Mouse (Mus musculus) common myeloid progenitor, adult 5-6 weeks (primary cell): Measurements from ENCODE around the gene Odf2. TPM values are rescaled to one million over a fixed set of nuclear protein-coding genes. Genes with fewer than 3 reads are reported as not detected.

Experiments
- ATAC-seq: replicated peaks from 2 replicates; pipeline ENCODE4 v1.8.0; 2016; ENCODE audit warnings: low read depth, mild to moderate bottlenecking, moderate TSS enrichment, inconsistent platforms; ENCODE audit not compliant: poor library complexity, severe bottlenecking
- total RNA-seq: library from RNA; stranded (forward); fragments of 200-1000, 187-1606 nt; gene quantifications from 2 replicates; pipeline ENCODE4 v1.2.3, GENCODE M21; 2017

The Odf2 gene
- 76.4 and 93.2 TPM in 2 replicates for total RNA-seq

DNA sequence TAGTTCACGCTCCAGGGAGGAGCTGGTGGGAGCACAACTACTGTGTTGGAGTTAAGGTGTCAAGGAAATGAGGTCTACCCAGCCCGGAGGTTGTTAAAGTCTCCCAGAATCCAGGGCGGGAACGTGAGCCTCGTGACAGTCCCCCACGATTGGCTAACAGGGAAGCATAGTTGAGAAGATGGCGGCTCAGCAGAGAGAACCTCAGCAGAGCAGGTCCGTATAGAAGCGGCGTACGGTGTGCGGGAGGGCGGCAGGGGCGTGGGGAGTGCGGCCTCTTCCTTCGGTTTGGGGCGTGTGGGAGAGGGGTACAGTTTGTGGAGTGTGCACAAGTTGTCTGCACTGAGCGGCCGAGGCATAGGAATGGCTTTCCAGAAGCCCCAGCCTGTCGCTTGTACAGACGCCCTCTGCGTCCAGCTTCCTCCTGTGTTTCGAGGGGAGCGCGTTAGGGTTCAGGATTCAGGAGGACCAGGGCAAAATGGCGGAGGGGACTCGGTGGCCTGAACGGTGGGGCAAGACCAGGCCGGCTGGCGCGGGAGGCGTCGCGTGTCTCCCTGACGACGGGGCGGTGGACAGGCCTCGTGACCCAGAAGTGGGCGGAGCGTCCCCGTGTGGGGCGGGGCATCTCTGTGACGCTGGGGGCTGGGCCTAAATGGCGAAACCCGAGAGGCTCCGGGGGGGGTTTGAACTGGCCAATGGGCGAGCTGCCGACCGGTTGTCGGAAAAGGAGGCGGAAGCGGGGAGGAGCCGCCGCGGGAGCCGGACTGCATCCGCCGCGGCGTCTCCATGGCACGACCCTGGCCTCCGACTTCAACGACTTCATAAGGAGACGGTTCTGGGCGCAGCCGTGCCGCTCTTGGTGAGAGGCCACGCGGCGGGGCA lies at the start of gene Odf2:
Gene Odf2, plus strand, starts transcription at position 156 of the 879 bp plus-strand sequence.
- ATAC-seq, result peak; percentile 86

GRCm38 (mm10) chr2:29839460-29839859 lies 49.6 kb upstream of the Odf2 start:
- ATAC-seq, result no peak

DNA sequence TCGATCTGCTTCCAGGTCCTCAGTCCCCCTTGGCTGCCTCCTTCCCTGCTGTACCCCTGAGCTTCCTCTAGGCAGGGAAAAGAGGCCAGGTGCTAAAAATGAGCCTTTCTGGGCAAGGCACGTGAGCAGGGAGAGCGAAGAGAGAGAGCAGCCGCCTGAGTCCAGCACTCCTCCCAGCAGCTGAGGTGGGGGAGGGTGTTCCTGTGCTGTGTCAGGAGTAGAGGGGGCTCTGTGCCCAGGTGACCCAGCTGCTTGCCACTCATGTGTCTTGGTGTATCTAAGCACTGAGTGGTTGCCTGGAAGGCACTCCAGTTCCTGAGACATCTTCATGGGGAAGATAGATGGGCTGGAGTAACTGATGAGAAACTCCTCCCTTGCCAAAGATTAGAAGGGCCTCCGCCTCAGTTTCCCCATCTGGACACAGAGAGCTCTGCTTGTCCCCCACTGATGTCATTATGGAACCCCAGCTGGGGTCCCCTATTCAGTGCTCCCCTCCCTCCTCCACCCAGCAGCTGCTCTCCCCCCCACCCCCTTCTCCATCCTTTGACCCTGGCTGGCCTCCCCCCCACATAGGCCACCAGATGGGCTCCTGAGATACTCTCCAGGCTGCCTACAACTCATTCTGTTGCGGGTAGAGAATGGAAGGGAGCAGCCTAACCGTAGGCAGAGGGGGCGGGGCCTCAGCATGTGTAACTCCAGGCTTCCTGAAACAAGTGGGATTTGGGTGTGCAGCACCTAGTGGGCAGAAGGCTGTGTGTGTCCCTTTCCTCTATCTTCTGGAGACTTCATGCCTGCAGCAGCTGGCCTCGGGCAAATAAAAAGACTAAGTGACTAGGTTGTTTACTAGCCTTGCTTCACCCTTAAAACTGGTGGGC lies 45.6 kb upstream of the Odf2 start:
- ATAC-seq, result no peak

DNA sequence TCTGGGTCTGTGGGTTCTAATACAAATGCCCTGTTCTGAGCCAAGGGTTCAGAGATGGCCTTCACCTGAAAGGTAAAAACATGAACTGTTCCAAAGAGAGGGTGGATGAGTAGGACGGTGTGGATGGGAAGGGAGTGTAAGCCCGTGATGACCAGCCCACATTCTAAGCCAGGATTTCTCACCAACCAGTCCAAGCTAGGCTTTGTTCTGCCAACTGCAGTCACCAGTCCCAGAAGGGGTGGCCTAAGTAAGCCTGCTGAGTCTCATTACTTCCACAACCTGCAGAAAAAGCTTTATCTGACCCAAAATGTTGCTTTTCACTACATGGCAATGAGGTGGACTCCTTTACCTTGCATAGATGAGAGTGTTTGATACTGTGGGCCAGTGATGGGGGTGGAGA lies 44.9 kb upstream of the Odf2 start:
- ATAC-seq, result no peak

DNA sequence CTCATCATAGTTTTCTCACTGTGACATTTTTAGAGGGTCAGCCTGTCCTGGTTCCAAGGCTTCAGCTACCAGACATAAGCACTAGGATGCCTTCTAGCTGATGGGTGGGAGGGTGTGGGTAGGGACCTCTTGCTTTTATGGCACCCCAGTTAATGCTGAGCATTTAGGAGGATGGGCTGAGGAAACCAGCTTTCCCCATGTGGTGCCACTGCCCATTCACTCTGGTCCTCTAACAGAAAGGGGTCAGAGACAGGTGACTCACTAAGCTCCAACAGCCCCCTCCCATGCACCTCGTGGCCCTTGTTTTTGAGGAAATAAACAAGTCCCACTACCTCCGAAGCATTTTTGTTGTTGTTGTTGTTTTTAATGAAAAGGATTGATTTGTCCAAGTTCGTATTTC lies 44.4 kb upstream of the Odf2 start:
- no peak for ATAC-seq

GRCm38 (mm10) chr2:29845636-29846035 lies 43.4 kb upstream of the Odf2 start:
- no peak for ATAC-seq

DNA sequence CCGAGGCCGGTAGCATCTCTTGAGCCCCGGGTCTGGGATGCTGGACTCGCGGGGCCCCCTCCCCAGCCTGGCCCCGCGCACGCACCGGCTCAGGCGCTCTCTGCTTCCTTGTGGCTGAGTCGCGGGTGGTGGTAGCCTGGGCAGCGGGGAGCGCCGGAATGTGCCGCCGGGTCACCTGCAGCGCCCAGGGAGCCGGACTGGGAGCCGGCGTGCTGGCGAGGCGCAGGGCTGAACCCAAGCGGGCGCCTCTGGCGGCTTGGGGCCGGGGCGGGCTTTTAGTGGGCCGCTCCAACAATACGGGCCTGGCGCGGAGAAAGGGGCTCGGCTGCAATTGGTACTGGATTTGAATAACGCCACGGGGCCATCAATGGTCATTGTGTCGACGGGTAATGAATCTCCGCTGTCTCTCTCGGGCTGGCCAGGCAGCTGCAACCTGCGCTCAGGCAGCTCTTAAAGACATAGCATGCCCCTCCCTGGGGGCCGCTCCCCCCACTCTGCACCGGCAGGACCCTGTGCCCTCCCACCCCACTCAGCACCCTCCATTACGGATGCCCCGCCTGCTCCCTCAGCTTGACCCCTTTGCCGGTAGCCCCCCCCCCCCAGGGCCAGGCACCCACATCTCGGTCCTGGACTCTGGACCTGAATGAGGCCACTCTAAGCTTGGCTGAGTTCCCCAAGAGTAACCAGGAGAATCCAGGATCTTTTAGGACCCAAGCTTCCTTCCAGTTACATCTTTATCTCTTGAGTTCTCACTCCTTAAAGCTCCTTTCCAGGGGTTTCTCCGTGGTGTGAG lies 42.8 kb upstream of the Odf2 start:
- ATAC-seq, result no peak

- no peak for ATAC-seq
Observed at GRCm38 (mm10) chr2:29846911-29847310, 42.1 kb upstream of the Odf2 start.

GRCm38 (mm10) chr2:29849041-29849440 lies 40.0 kb upstream of the Odf2 start:
- ATAC-seq, result no peak

DNA sequence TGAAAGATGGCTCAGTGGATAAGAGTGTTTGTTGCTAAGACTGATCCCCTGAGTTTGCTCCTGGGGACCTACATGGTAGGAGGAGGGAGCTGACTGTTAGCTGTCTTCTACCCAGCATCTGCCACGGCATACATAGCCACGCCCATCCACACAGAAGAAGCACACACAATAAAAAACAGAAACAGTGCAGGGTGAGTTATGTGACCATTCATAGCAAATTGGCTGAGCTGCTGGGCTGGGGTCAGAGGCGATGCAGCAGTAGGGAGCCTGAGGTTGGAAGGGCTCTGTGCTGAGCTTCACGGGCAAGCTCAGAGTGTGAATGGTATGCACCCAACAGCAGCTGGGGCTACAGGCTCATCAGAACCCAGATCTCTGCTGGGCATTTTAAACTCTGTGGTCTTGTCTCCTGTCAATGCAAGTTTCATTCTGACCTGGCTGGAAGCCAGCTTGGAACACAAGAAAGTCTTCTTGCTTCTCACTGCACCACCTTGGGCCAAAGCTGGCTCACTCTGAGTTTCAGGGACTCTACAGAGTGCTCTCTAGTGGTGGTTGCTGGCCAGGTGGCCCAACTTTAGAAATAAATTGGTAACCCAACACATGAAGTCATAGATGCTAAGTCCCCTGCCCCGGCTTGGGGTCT lies 39.1 kb upstream of the Odf2 start:
- ATAC-seq, result no peak

GRCm38 (mm10) chr2:29852957-29853485 lies 36.0 kb upstream of the Odf2 start:
- no peak for ATAC-seq

- no peak for ATAC-seq
Observed at GRCm38 (mm10) chr2:29853736-29854135, 35.3 kb upstream of the Odf2 start.

DNA sequence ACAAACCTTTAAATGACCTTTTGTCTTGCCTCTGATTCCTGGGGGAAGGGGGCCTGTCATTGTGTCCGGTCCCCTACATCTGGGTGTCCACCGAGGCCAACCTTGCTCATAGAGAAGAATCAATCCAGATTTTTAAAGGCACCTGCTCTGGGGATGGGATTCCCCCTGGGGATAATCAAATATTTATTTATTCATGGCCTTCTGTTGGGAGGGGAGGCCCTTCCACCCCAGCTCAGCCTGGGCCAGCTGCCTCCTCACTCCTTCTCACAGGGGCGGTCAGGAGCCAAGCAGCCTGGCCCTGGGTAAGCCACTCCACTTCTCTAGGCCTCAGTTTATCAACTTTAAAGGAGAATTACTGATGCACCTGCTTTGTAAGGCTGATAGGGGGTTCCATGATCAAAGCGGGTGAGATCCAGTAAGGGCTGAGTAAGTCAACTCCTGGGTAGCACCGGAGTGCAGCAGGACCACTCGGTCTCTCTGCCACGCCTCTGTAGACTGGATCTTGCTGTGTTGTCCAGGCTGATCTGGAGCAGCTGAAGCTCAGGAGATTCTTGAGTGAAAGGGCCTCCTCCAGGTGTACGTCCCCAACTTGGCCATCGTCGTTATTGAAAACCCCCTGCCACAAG lies 33.3 kb upstream of the Odf2 start:
- ATAC-seq, result no peak

GRCm38 (mm10) chr2:29856451-29857260 lies 32.4 kb upstream of the Odf2 start:
- no peak for ATAC-seq

DNA sequence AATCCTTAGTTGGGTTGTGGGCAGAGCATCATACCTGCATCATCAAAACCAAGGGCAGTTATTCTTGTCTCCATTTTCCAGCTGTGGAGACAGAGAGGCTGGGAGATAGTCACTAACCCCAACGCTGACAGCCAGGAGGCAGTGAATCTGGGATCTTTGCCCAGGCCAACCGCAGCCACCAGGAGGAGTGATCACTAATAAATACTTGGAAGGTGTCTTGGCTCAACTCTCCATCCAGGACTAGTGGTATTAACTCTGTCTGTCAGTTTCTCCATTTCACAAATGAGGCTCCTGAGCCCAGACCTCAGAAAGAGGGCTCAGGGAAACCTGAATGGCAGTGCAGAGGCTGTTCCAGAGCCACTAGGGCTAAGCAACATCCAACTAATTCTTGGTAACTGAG lies 31.7 kb upstream of the Odf2 start:
- ATAC-seq, result no peak

DNA sequence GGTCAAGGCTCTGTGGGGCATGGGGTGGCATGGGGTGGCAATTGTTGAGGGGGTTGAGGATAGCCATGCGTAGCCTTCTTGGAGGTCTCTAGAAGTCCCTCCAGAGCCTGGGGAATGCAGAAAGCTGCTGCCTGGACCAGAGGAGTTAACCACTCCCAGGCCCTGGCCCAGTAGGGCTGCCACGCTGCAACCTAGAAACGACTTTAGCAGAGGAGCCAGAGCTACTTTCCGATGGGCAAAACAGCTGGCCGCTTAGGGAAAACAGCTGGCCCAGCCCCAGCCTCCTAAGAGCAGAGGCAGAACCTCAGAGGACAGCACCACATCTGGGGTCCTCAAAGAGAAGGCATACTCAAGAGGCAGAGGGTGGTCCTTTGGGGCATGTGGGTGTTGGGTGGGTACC lies 31.1 kb upstream of the Odf2 start:
- no peak for ATAC-seq

- peak; percentile 85 for ATAC-seq
Observed at GRCm38 (mm10) chr2:29858748-29859473, 30.1 kb upstream of the Odf2 start.

- no peak for ATAC-seq
Observed at GRCm38 (mm10) chr2:29865125-29865524, 23.9 kb upstream of the Odf2 start.
